Mouse (Mus musculus): ENCODE measurements at regions not wholly inside any gene's neighbourhood (a gene's known extent, or its start where the extent isn't known, plus 50 kb on each side); places are given as distances from the start of the nearest gene placed in this dataset.
A peak's percentile ranks its signal among the peaks of the same experiment; 100 is the strongest.

DNA sequence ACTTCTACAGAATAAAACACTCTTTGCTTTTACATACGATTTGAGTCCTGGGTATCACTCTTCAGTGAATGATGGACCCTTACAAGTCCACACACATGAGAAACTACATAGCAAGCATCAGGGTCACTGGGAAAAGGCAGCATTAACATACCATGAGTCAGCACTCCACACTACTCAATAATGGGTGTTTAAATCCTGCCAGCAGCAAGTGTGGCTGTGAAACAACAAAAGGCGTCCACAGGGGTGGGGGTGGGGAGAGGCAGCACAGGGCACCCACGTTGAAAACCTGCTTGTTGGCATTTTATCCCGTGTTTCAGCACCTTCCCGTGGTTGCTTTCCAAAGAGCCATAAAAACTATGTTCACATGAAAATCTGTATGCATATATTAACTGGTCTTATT is 204.0 kb upstream of the Nabp1 start:
- no peaks in the 10 kb centered on the region for H3K27me3 ChIP-seq (ENCODE audit: control insufficient read depth, insufficient read depth, low read length)
- 87% methylated on average over 5 of the region's 5 CpGs for WGBS

GRCm38 (mm10) chr1:51681872-51682271 is 203.6 kb upstream of the Nabp1 start:
- ATAC-seq (ENCODE audit: insufficient number of reproducible peaks, low FRiP score, low TSS enrichment, low read depth): no peak
- DNase-seq (ENCODE audit: low spot score): no peak

More for the DNA sequence above, 204.0 kb upstream of the Nabp1 start:
- Histone ChIP-seq H3K4me3 (ENCODE audit: low read depth, low read length) (no peak overlapping the region), H3K9ac (ENCODE audit: low read length) (no peak overlapping the region), H3K9me3 (ENCODE audit: control insufficient read depth, low read length) (no peaks in the 10 kb centered on the region), H3K36me3 (ENCODE audit: control insufficient read depth, insufficient read depth, low read length) (no peaks in the 10 kb centered on the region), H3K4me1 (ENCODE audit: control insufficient read depth, insufficient read depth, low read length) (no peaks in the 10 kb centered on the region), H3K27ac (replicated peaks; ENCODE audit: low read depth, low read length) (no peak overlapping the region), H3K4me2 (ENCODE audit: low read depth, severe bottlenecking) (no peak overlapping the region)
- no peak for DNase-seq (ENCODE audit: low spot score)
- ATAC-seq (ENCODE audit: insufficient number of reproducible peaks, low FRiP score, low TSS enrichment, low read depth): no peak

GRCm38 (mm10) chr1:51680725-51681124 is 202.5 kb upstream of the Nabp1 start:
- no peak for DNase-seq (ENCODE audit: low spot score)
- Histone ChIP-seq H3K4me2 (ENCODE audit: low read depth, severe bottlenecking) (no peak overlapping the region), H3K27ac (replicated peaks; ENCODE audit: low read depth, low read length) (no peak overlapping the region), H3K36me3 (ENCODE audit: control insufficient read depth, insufficient read depth, low read length) (no peaks in the 10 kb centered on the region), H3K9me3 (ENCODE audit: control insufficient read depth, low read length) (no peaks in the 10 kb centered on the region), H3K27me3 (ENCODE audit: control insufficient read depth, insufficient read depth, low read length) (no peaks in the 10 kb centered on the region), H3K9ac (ENCODE audit: low read length) (no peak overlapping the region), H3K4me1 (ENCODE audit: control insufficient read depth, insufficient read depth, low read length) (no peaks in the 10 kb centered on the region), H3K4me3 (ENCODE audit: low read depth, low read length) (no peak overlapping the region)
- no peak for ATAC-seq (ENCODE audit: insufficient number of reproducible peaks, low FRiP score, low TSS enrichment, low read depth)
- 85% methylated on average over 6 of the region's 6 CpGs for WGBS

More at GRCm38 (mm10) chr1:51681872-51682271, 203.6 kb upstream of the Nabp1 start:
- no peaks in the 10 kb centered on the region for H3K27me3 ChIP-seq (ENCODE audit: control insufficient read depth, insufficient read depth, low read length)
- H3K4me2 ChIP-seq (ENCODE audit: low read depth, severe bottlenecking): no peak overlapping the region
- H3K36me3 ChIP-seq (ENCODE audit: control insufficient read depth, insufficient read depth, low read length): no peaks in the 10 kb centered on the region
- H3K27ac ChIP-seq (replicated peaks; ENCODE audit: low read depth, low read length): no peak overlapping the region
- H3K9me3 ChIP-seq (ENCODE audit: control insufficient read depth, low read length): no peaks in the 10 kb centered on the region
- no peak overlapping the region for H3K4me3 ChIP-seq (ENCODE audit: low read depth, low read length)
- H3K9ac ChIP-seq (ENCODE audit: low read length): no peak overlapping the region
- H3K4me1 ChIP-seq (ENCODE audit: control insufficient read depth, insufficient read depth, low read length): no peaks in the 10 kb centered on the region

- no peak overlapping the region for H3K9ac ChIP-seq (ENCODE audit: low read length)
- H3K4me3 ChIP-seq (ENCODE audit: low read depth, low read length): no peak overlapping the region
- no peak for DNase-seq (ENCODE audit: low spot score)
- no peaks in the 10 kb centered on the region for H3K36me3 ChIP-seq (ENCODE audit: control insufficient read depth, insufficient read depth, low read length)
- no peak overlapping the region for H3K4me2 ChIP-seq (ENCODE audit: low read depth, severe bottlenecking)
- no peaks in the 10 kb centered on the region for H3K4me1 ChIP-seq (ENCODE audit: control insufficient read depth, insufficient read depth, low read length)
- no peak for ATAC-seq (ENCODE audit: insufficient number of reproducible peaks, low FRiP score, low TSS enrichment, low read depth)
- 66% methylated on average over 6 of the region's 6 CpGs for WGBS
- no peak overlapping the region for H3K27ac ChIP-seq (replicated peaks; ENCODE audit: low read depth, low read length)
- H3K9me3 ChIP-seq (ENCODE audit: control insufficient read depth, low read length): no peaks in the 10 kb centered on the region
- H3K27me3 ChIP-seq (ENCODE audit: control insufficient read depth, insufficient read depth, low read length): no peaks in the 10 kb centered on the region
Measured at GRCm38 (mm10) chr1:51678290-51678928, 200.2 kb upstream of the Nabp1 start.

- DNase-seq (ENCODE audit: low spot score): no peak
- no peak for ATAC-seq (ENCODE audit: insufficient number of reproducible peaks, low FRiP score, low TSS enrichment, low read depth)
- Histone ChIP-seq H3K9me3 (ENCODE audit: control insufficient read depth, low read length) (no peaks in the 10 kb centered on the region), H3K27me3 (ENCODE audit: control insufficient read depth, insufficient read depth, low read length) (no peaks in the 10 kb centered on the region), H3K36me3 (ENCODE audit: control insufficient read depth, insufficient read depth, low read length) (no peaks in the 10 kb centered on the region), H3K4me3 (ENCODE audit: low read depth, low read length) (no peak overlapping the region), H3K4me1 (ENCODE audit: control insufficient read depth, insufficient read depth, low read length) (no peaks in the 10 kb centered on the region), H3K27ac (replicated peaks; ENCODE audit: low read depth, low read length) (no peak overlapping the region), H3K4me2 (ENCODE audit: low read depth, severe bottlenecking) (no peak overlapping the region), H3K9ac (ENCODE audit: low read length) (no peak overlapping the region)
- WGBS: 70% methylated on average over 5 of the region's 5 CpGs
Measured at GRCm38 (mm10) chr1:51677802-51678201, 199.6 kb upstream of the Nabp1 start.

DNA sequence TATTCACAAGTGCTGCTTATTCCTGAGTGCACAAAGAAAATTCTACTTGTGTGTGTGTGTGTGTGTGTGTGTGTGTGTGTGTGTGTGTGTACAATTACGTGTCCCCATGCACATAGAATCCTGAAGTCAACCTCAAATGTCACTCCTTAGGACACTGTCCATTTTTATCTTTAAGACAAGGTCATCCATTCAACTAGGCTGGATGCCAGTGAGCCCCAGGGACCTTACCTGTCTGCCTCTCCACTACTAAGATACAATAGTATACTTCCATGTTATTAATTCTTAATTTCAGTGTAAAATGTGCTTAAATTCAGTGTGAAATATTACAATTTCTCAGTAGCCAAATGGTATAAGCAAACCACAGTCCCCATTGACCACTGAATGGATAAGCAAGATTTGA is 193.5 kb upstream of the Nabp1 start:
- H3K9me3 ChIP-seq (ENCODE audit: control insufficient read depth, low read length): no peaks in the 10 kb centered on the region
- DNase-seq (ENCODE audit: low spot score) (no peak), ATAC-seq (ENCODE audit: insufficient number of reproducible peaks, low FRiP score, low TSS enrichment, low read depth) (no peak)
- H3K27ac ChIP-seq (replicated peaks; ENCODE audit: low read depth, low read length): no peak overlapping the region
- 89% methylated on average over 1 of the region's 1 CpGs for WGBS
- H3K9ac ChIP-seq (ENCODE audit: low read length): no peak overlapping the region
- no peak overlapping the region for H3K4me2 ChIP-seq (ENCODE audit: low read depth, severe bottlenecking)
- H3K4me1 ChIP-seq (ENCODE audit: control insufficient read depth, insufficient read depth, low read length): 0 out of 2 replicates have a peak, but pooled peaks cover 3% of the 10 kb centered on the region
- H3K27me3 ChIP-seq (ENCODE audit: control insufficient read depth, insufficient read depth, low read length): no peaks in the 10 kb centered on the region
- no peak overlapping the region for H3K4me3 ChIP-seq (ENCODE audit: low read depth, low read length)
- H3K36me3 ChIP-seq (ENCODE audit: control insufficient read depth, insufficient read depth, low read length): no peaks in the 10 kb centered on the region

- ATAC-seq (ENCODE audit: insufficient number of reproducible peaks, low FRiP score, low TSS enrichment, low read depth) (peak; percentile 65; the same call in 1 of the 2 replicates), DNase-seq (ENCODE audit: low spot score) (peak; percentile 49)
- H3K4me2 ChIP-seq (ENCODE audit: low read depth, severe bottlenecking): no peak overlapping the region
- no peak overlapping the region for H3K27ac ChIP-seq (replicated peaks; ENCODE audit: low read depth, low read length)
- no peak overlapping the region for H3K4me3 ChIP-seq (ENCODE audit: low read depth, low read length)
- no peak overlapping the region for H3K9ac ChIP-seq (ENCODE audit: low read length)
- H3K36me3 ChIP-seq (ENCODE audit: control insufficient read depth, insufficient read depth, low read length): no peaks in the 10 kb centered on the region
- 0 out of 2 replicates have a peak, but pooled peaks cover 3% of the 10 kb centered on the region for H3K4me1 ChIP-seq (ENCODE audit: control insufficient read depth, insufficient read depth, low read length)
- WGBS: 18% methylated on average over 3 of the region's 3 CpGs
- H3K9me3 ChIP-seq (ENCODE audit: control insufficient read depth, low read length): no peaks in the 10 kb centered on the region
- H3K27me3 ChIP-seq (ENCODE audit: control insufficient read depth, insufficient read depth, low read length): no peaks in the 10 kb centered on the region
Measured at GRCm38 (mm10) chr1:51671287-51671686, 193.1 kb upstream of the Nabp1 start.

DNA sequence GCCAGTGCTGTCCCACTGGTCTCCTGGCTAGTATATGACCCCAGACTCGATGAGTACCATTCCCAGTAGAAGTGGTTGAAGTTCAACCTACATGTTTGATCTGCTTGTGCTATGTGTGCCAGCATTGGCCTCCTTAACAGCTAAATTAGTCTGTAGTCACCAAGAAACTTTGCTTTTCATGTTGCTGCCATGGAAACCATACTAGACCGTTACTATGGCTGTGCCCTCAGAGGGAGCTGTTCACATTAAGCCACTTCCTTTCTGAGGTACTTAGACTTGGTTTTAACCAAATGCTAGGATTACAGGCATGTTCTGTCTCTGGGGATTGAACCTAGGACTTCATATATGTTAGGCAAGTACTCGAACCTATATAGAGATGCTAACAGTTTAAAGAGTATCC is 191.8 kb upstream of the Nabp1 start:
- H3K36me3 ChIP-seq (ENCODE audit: control insufficient read depth, insufficient read depth, low read length): no peaks in the 10 kb centered on the region
- peak; percentile 20 for DNase-seq (ENCODE audit: low spot score)
- 74% methylated on average over 3 of the region's 3 CpGs for WGBS

DNA sequence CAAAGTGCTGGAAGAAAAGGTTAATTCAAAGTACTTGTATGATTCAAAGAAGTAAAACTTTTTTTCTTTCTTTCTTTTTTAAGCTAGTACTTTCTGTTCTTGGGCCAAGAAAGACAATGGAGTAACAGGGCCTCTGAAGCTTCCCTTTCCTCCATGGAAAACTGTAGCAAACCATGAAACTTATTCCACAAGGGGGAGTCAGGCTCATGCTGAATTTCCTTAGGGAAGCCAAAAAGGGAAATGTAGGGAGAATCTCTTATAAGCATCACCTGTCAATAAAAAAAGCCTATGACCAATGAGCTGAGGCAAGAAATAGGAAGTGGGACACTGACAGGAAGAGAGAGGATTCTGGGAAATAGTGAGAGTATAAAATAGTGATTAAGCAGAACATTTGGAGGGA is 190.7 kb upstream of the Nabp1 start:
- H3K9ac ChIP-seq (ENCODE audit: low read length): no peak overlapping the region
- no peak overlapping the region for H3K4me2 ChIP-seq (ENCODE audit: low read depth, severe bottlenecking)
- H3K9me3 ChIP-seq (ENCODE audit: control insufficient read depth, low read length): no peaks in the 10 kb centered on the region
- H3K36me3 ChIP-seq (ENCODE audit: control insufficient read depth, insufficient read depth, low read length): no peaks in the 10 kb centered on the region
- no peak overlapping the region for H3K27ac ChIP-seq (replicated peaks; ENCODE audit: low read depth, low read length)
- DNase-seq (ENCODE audit: low spot score): no peak
- no peak for ATAC-seq (ENCODE audit: insufficient number of reproducible peaks, low FRiP score, low TSS enrichment, low read depth)
- H3K4me3 ChIP-seq (ENCODE audit: low read depth, low read length): no peak overlapping the region
- 0 out of 2 replicates have a peak, but pooled peaks cover 3% of the 10 kb centered on the region for H3K4me1 ChIP-seq (ENCODE audit: control insufficient read depth, insufficient read depth, low read length)
- H3K27me3 ChIP-seq (ENCODE audit: control insufficient read depth, insufficient read depth, low read length): no peaks in the 10 kb centered on the region

More for the DNA sequence above, 191.8 kb upstream of the Nabp1 start:
- no peak for ATAC-seq (ENCODE audit: insufficient number of reproducible peaks, low FRiP score, low TSS enrichment, low read depth)
- Histone ChIP-seq H3K4me1 (ENCODE audit: control insufficient read depth, insufficient read depth, low read length) (0 out of 2 replicates have a peak, but pooled peaks cover 3% of the 10 kb centered on the region), H3K9me3 (ENCODE audit: control insufficient read depth, low read length) (no peaks in the 10 kb centered on the region), H3K4me2 (ENCODE audit: low read depth, severe bottlenecking) (no peak overlapping the region), H3K27me3 (ENCODE audit: control insufficient read depth, insufficient read depth, low read length) (no peaks in the 10 kb centered on the region), H3K27ac (replicated peaks; ENCODE audit: low read depth, low read length) (no peak overlapping the region), H3K9ac (ENCODE audit: low read length) (no peak overlapping the region), H3K4me3 (ENCODE audit: low read depth, low read length) (no peak overlapping the region)
